Mouse (Mus musculus): ENCODE data around the gene Ggt5.

- TF ChIP-seq EP300 (IDR thresholded peaks at IDR 0.05; ENCODE audit: insufficient read depth, low read depth, low read length) (no peak), CTCF (IDR thresholded peaks at IDR 0.05) (no peak)
Observed at GRCm38 (mm10) chr10:75662575-75662974, 73.4 kb downstream of the Ggt5 start.
